ENCODE assay signal across 15 mouse cellular contexts in genomic region chr15:82207504-82208219, GRCm38 (mm10). TPM values are rescaled to one million over a fixed set of nuclear protein-coding genes. Genes with fewer than 3 reads are reported as not detected.
A peak's percentile ranks its signal among the peaks of the same experiment; 100 is the strongest.
DNase-seq lines count a peak whose midpoint lies in the region; ATAC-seq and TF ChIP-seq lines count a peak whose summit lies in the region.
"Had no signal": no experiment of that assay in that cellular context is flagged by ENCODE, and none has a peak within 500 bp of the region (broad histone marks: within the 10 kb centered on the region; RNA-seq: fewer than 3 reads in every experiment).

No protein-coding gene starts in this region.

- no peak for TF ChIP-seq CTCF in hindbrain, postnatal 0 days (IDR thresholded peaks at IDR 0.05; ENCODE audit: low read depth)

- peaks cover 27% of the 10 kb centered on the region for H3K4me1 ChIP-seq in kidney, embryonic 16.5 days (ENCODE audit: insufficient read depth, low read length)
- peaks cover 26% of the 10 kb centered on the region for H3K4me1 ChIP-seq in hindbrain, postnatal 0 days (ENCODE audit: insufficient read depth, low read length)
- H3K4me1 ChIP-seq in neural tube, embryonic 15.5 days = peaks cover 38% of the 10 kb centered on the region

- peaks cover 25% of the 10 kb centered on the region for H3K36me3 ChIP-seq in kidney, embryonic 16.5 days (ENCODE audit: insufficient read depth, low read length)
- H3K36me3 ChIP-seq in hindbrain, postnatal 0 days (ENCODE audit: insufficient read depth, low read length) = peaks cover 18% of the 10 kb centered on the region
- H3K36me3 ChIP-seq in neural tube, embryonic 15.5 days = peaks cover 33% of the 10 kb centered on the region

- H3K9me3 ChIP-seq in kidney, embryonic 16.5 days (ENCODE audit: low read length) = no peaks in the 10 kb centered on the region
- no peaks in the 10 kb centered on the region for H3K9me3 ChIP-seq in hindbrain, postnatal 0 days (ENCODE audit: low read length)
- H3K9me3 ChIP-seq in neural tube, embryonic 15.5 days (replicated peaks) = no peaks in the 10 kb centered on the region
- H3K9me3 ChIP-seq: forebrain, embryonic 12.5 days had no signal

- no peak overlapping the region; the same call in 1 of the 2 replicates for H3K4me2 ChIP-seq in kidney, embryonic 16.5 days (replicated peaks; ENCODE audit: low read depth, low read length)
- 0 out of 2 replicates have a peak overlapping the region, but pooled peaks have one; percentile 11 for H3K4me2 ChIP-seq in hindbrain, postnatal 0 days (ENCODE audit: low read depth, low read length)
- H3K4me2 ChIP-seq in neural tube, embryonic 15.5 days = peak overlapping the region; percentile 34

- 19% methylated on average over 30 of the region's 30 CpGs for WGBS in kidney, embryonic 16.5 days
- WGBS in hindbrain, postnatal 0 days = 23% methylated on average over 30 of the region's 30 CpGs
- 16% methylated on average over 30 of the region's 30 CpGs for WGBS in neural tube, embryonic 15.5 days

- H3K9ac ChIP-seq in kidney, embryonic 16.5 days (replicated peaks; ENCODE audit: low read length) = no peak overlapping the region
- no peak overlapping the region for H3K9ac ChIP-seq in hindbrain, postnatal 0 days (replicated peaks; ENCODE audit: low read length)
- no peak overlapping the region for H3K9ac ChIP-seq in neural tube, embryonic 15.5 days (replicated peaks)
- H3K9ac ChIP-seq: forebrain, embryonic 12.5 days had no signal

- DNase-seq in cerebellum, adult 18-20 months = peak; percentile 23 to 47
- DNase-seq in cerebellum, adult 11 months = no peak
- DNase-seq in kidney, adult 18-20 months = no peak
- DNase-seq in hindbrain, postnatal 0 days (ENCODE audit: low spot score) = no peak
- DNase-seq: adrenal gland, postnatal 25 days; heart, adult 18-20 months; liver; lung, postnatal 36 days; thymus, postnatal 4 days had no signal

- no peak overlapping the region for H3K27ac ChIP-seq in kidney, embryonic 16.5 days (ENCODE audit: low read length)
- H3K27ac ChIP-seq in hindbrain, postnatal 0 days = no peak overlapping the region
- H3K27ac ChIP-seq in neural tube, embryonic 15.5 days (replicated peaks) = no peak overlapping the region
- H3K27ac ChIP-seq: forebrain, embryonic 12.5 days had no signal

- peak overlapping the region; percentile 6; the same call in 1 of the 2 replicates for H3K4me3 ChIP-seq in kidney, embryonic 16.5 days (ENCODE audit: low read length)
- H3K4me3 ChIP-seq in hindbrain, postnatal 0 days (ENCODE audit: low read length) = no peak overlapping the region
- H3K4me3 ChIP-seq in neural tube, embryonic 15.5 days (replicated peaks) = 0 out of 2 replicates have a peak overlapping the region, but pooled peaks have one; percentile 12
- H3K4me3 ChIP-seq: forebrain, embryonic 12.5 days had no signal

- ATAC-seq in kidney, embryonic 16.5 days (ENCODE audit: low FRiP score, low TSS enrichment) = no peak
- ATAC-seq in hindbrain, postnatal 0 days = no peak
- no peak for ATAC-seq in neural tube, embryonic 15.5 days (ENCODE audit: low FRiP score)
- no peak for ATAC-seq in inflammation-experienced regulatory T-cells, adult 6 months
- no peak for ATAC-seq in erythroblast, adult 5-6 weeks (replicated peaks; ENCODE audit: low FRiP score, poor library complexity, severe bottlenecking)
- ATAC-seq: Patski had no signal

- peaks cover 70% of the 10 kb centered on the region for H3K27me3 ChIP-seq in kidney, embryonic 16.5 days (ENCODE audit: insufficient read depth, low read length)
- H3K27me3 ChIP-seq in hindbrain, postnatal 0 days (ENCODE audit: insufficient read depth, low read length) = peaks cover 19% of the 10 kb centered on the region
- H3K27me3 ChIP-seq in neural tube, embryonic 15.5 days (replicated peaks) = peaks cover 77% of the 10 kb centered on the region

RNA-seq across cellular contexts. Expression of gene Shisa8, which starts 5.0 kb away (rescaled TPM):
- polyA plus RNA-seq in kidney, embryonic 16.5 days (2015; fragmentation: Nextera tagmentation; extraction: Ambion mirVana) = 0.41 and 0.62 TPM in 2 replicates
- 34.7 and 36.0 TPM in 2 replicates for total RNA-seq in hindbrain, postnatal 0 days (2014; rRNA removed)
- polyA plus RNA-seq in hindbrain, postnatal 0 days (2015; fragmentation: Nextera tagmentation; extraction: Ambion mirVana) = 7.5 and 9.2 TPM in 2 replicates
- 4.6 and 6.7 TPM in 2 replicates for polyA plus RNA-seq in neural tube, embryonic 15.5 days (2015; fragmentation: Nextera tagmentation; extraction: Ambion mirVana)
- not detected for polyA plus RNA-seq in inflammation-experienced regulatory T-cells, adult 6 months (2017; shearing (Covaris generic))
- not detected in 2 replicates for total RNA-seq in erythroblast, adult 5-6 weeks (2015; ENCODE audit: low replicate concordance)
- total RNA-seq in erythroblast, adult 5-6 weeks (2017; ENCODE audit: low replicate concordance) = not detected in 2 replicates

RNA-seq across cellular contexts. Expression of gene Tnfrsf13c, which starts 16.5 kb away (rescaled TPM):
- polyA plus RNA-seq in kidney, embryonic 16.5 days (2015; fragmentation: Nextera tagmentation; extraction: Ambion mirVana) = 0.15 TPM in 1 of 2 replicates, not detected in the other
- total RNA-seq in hindbrain, postnatal 0 days (2014; rRNA removed) = 0.29 and 5.6 TPM in 2 replicates
- polyA plus RNA-seq in hindbrain, postnatal 0 days (2015; fragmentation: Nextera tagmentation; extraction: Ambion mirVana) = 0.34 and 0.42 TPM in 2 replicates
- 0.66 and 0.90 TPM in 2 replicates for polyA plus RNA-seq in neural tube, embryonic 15.5 days (2015; fragmentation: Nextera tagmentation; extraction: Ambion mirVana)
- polyA plus RNA-seq in inflammation-experienced regulatory T-cells, adult 6 months (2017; shearing (Covaris generic)) = 1 to 10 TPM; 2.3 to 7.1 (median 4.8) TPM
- 0.84 and 6.3 TPM in 2 replicates for total RNA-seq in erythroblast, adult 5-6 weeks (2015; ENCODE audit: low replicate concordance)
- not detected in 2 replicates for total RNA-seq in erythroblast, adult 5-6 weeks (2017; ENCODE audit: low replicate concordance)

RNA-seq across cellular contexts. Expression of gene Cenpm, which starts 36.9 kb away (rescaled TPM):
- polyA plus RNA-seq in kidney, embryonic 16.5 days (2015; fragmentation: Nextera tagmentation; extraction: Ambion mirVana) = 65.9 and 71.2 TPM in 2 replicates
- total RNA-seq in hindbrain, postnatal 0 days (2014; rRNA removed) = 15.0 and 16.2 TPM in 2 replicates
- polyA plus RNA-seq in hindbrain, postnatal 0 days (2015; fragmentation: Nextera tagmentation; extraction: Ambion mirVana) = 23.0 and 27.6 TPM in 2 replicates
- 17.8 and 23.4 TPM in 2 replicates for polyA plus RNA-seq in neural tube, embryonic 15.5 days (2015; fragmentation: Nextera tagmentation; extraction: Ambion mirVana)
- polyA plus RNA-seq in inflammation-experienced regulatory T-cells, adult 6 months (2017; shearing (Covaris generic)) = 10 to 100 TPM in 2 of 3 experiments, 1 to 10 TPM in 1; 6.0 to 56.1 (median 12.3) TPM
- total RNA-seq in erythroblast, adult 5-6 weeks (2015; ENCODE audit: low replicate concordance) = 10.7 and 11.0 TPM in 2 replicates
- total RNA-seq in erythroblast, adult 5-6 weeks (2017; ENCODE audit: low replicate concordance) = 2.3 and 7.2 TPM in 2 replicates

RNA-seq across cellular contexts. Expression of gene 1500009C09Rik, which starts 44.5 kb away (rescaled TPM):
- polyA plus RNA-seq in kidney, embryonic 16.5 days (2015; fragmentation: Nextera tagmentation; extraction: Ambion mirVana) = not detected in 2 replicates
- 116 and 127 TPM in 2 replicates for total RNA-seq in hindbrain, postnatal 0 days (2014; rRNA removed)
- 12.5 and 13.9 TPM in 2 replicates for polyA plus RNA-seq in hindbrain, postnatal 0 days (2015; fragmentation: Nextera tagmentation; extraction: Ambion mirVana)
- 13.0 and 18.4 TPM in 2 replicates for polyA plus RNA-seq in neural tube, embryonic 15.5 days (2015; fragmentation: Nextera tagmentation; extraction: Ambion mirVana)
- polyA plus RNA-seq in inflammation-experienced regulatory T-cells, adult 6 months (2017; shearing (Covaris generic)) = not detected
- not detected in 2 replicates for total RNA-seq in erythroblast, adult 5-6 weeks (2015; ENCODE audit: low replicate concordance)
- total RNA-seq in erythroblast, adult 5-6 weeks (2017; ENCODE audit: low replicate concordance) = not detected in 2 replicates
- total RNA-seq: adrenal gland, postnatal 25 days; heart, adult 18-20 months had no signal
- polyA plus RNA-seq: Patski had no signal

Comparison
In these comparisons a context has a peak if more than half of its experiments do, and no peak if none do; other contexts are left out.
1. DNase-seq: peak in cerebellum, adult 18-20 months (2 of 2); none in cerebellum, adult 11 months (single experiment), kidney, adult 18-20 months (single experiment) and hindbrain, postnatal 0 days (single experiment).